Comparison of ENCODE assay signal across 8 mouse cellular contexts in the genomic region with DNA sequence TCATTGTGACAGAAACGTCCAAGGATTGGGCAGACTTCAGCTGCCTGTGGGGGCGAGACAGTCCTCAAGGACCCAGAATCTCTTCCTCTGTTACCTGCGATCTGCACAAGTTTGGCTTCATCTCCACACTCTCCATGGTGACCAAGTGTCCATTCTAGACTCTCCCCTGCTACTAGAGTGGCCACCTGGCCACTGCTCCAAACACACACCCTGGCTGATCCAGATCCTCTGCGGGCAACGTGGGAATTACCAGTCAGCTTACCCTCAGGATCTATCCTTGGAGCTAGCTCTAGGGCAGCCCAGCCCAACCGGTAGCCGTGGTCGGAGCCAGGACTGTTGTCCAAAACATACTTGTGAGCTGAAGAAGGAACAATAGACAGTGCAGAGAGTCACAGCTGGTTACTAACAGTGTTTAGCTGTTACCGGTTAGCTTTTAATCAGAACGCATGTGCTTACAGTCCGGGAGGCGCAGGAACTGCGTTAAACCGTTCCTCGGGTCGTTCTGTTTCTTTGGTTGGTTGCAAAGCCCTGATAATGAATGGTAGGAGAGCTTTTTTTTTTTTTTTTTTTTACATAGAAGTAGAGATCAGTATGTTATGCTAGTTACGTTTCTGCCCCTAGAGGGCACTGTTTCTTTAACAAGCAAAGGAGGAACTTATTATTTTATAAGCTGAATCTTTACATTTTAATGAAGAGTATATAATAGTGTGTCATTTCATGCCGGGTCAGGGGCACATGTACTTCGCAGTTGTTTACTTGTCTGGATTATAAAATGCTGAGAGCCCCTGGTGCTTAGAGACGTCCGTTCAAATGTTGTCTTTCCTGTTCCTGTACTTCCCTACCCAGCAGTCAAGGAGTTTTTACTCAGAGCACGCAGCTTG. TPM values are rescaled to one million over a fixed set of nuclear protein-coding genes. Genes with fewer than 3 reads are reported as not detected.
DNase-seq lines count a peak whose midpoint lies in the region; ATAC-seq and TF ChIP-seq lines count a peak whose summit lies in the region.

No protein-coding gene starts in this region.

- no peaks in the 10 kb centered on the region for H3K36me3 ChIP-seq in neural tube, embryonic 11.5 days (ENCODE audit: control insufficient read depth, insufficient read depth, low read length)
- H3K36me3 ChIP-seq in hindbrain, embryonic 13.5 days, result peaks cover 4% of the 10 kb centered on the region
- peaks cover 11% of the 10 kb centered on the region for H3K36me3 ChIP-seq in liver, adult 2 months (ENCODE audit: control insufficient read depth, insufficient read depth, low read length)

- H3K79me2 ChIP-seq in liver, adult 2 months (ENCODE audit: control insufficient read depth, insufficient read depth, low read length), result no peaks in the 10 kb centered on the region

- H3K4me2 ChIP-seq in neural tube, embryonic 11.5 days (ENCODE audit: low read depth), result no peak overlapping the region
- H3K4me2 ChIP-seq in hindbrain, embryonic 13.5 days, result peak overlapping the region; percentile 41

- no peaks in the 10 kb centered on the region for H3K27me3 ChIP-seq in neural tube, embryonic 11.5 days (ENCODE audit: control insufficient read depth, insufficient read depth, low read length)
- H3K27me3 ChIP-seq in hindbrain, embryonic 13.5 days, result no peaks in the 10 kb centered on the region
- H3K27me3 ChIP-seq in liver, adult 2 months (ENCODE audit: control insufficient read depth, insufficient read depth, low read length), result no peaks in the 10 kb centered on the region

- TF ChIP-seq POLR2A in liver, adult 2 months (IDR thresholded peaks at IDR 0.05; ENCODE audit: extremely low read depth, insufficient read depth, low read length), result no peak

- no peak overlapping the region for H3K9ac ChIP-seq in neural tube, embryonic 11.5 days (ENCODE audit: low read length)
- 0 out of 2 replicates have a peak overlapping the region, but pooled peaks have one; percentile 1 for H3K9ac ChIP-seq in hindbrain, embryonic 13.5 days
- H3K9ac ChIP-seq in liver, adult 2 months (ENCODE audit: low read depth, low read length), result no peak overlapping the region

- TF ChIP-seq CTCF in liver, adult 2 months (IDR thresholded peaks at IDR 0.05; ENCODE audit: low read depth, low read length), result peak; percentile 27; the same call in 1 of the 2 replicates

- DNase-seq in neural tube, embryonic 11.5 days (ENCODE audit: low spot score), result peak; percentile 27
- no peak for DNase-seq in neural tube, embryonic 10.5 days (ENCODE audit: extremely low spot score, low spot score)
- peak; percentile 66 for DNase-seq in R1 (ENCODE audit: low read depth, low spot score)
- DNase-seq in liver, adult 2 months (ENCODE audit: extremely low read depth, low read depth, low spot score), result peak; percentile 51
- DNase-seq in naive thymus-derived CD4-positive, alpha-beta T cell, adult 2 months (ENCODE audit: low read depth), result peak; percentile 57

- no peaks in the 10 kb centered on the region for H3K9me3 ChIP-seq in neural tube, embryonic 11.5 days (ENCODE audit: control insufficient read depth, low read length)
- no peaks in the 10 kb centered on the region for H3K9me3 ChIP-seq in hindbrain, embryonic 13.5 days

- no peak overlapping the region for H3K4me3 ChIP-seq in neural tube, embryonic 11.5 days (ENCODE audit: low read depth, low read length)
- H3K4me3 ChIP-seq in hindbrain, embryonic 13.5 days, result no peak overlapping the region
- no peak overlapping the region for H3K4me3 ChIP-seq in liver, adult 2 months (ENCODE audit: insufficient read depth, low read depth, low read length)

- H3K4me1 ChIP-seq in neural tube, embryonic 11.5 days (ENCODE audit: control insufficient read depth, insufficient read depth, low read length), result no peaks in the 10 kb centered on the region
- H3K4me1 ChIP-seq in hindbrain, embryonic 13.5 days (replicated peaks), result no peaks in the 10 kb centered on the region
- no peaks in the 10 kb centered on the region for H3K4me1 ChIP-seq in liver, adult 2 months (ENCODE audit: control insufficient read depth, insufficient read depth, low read length)

- 46% methylated on average over 22 of the region's 22 CpGs for WGBS in neural tube, embryonic 11.5 days
- 40% methylated on average over 22 of the region's 22 CpGs for WGBS in hindbrain, embryonic 13.5 days
- 55% methylated on average over 22 of the region's 22 CpGs for WGBS in liver, adult 2 months

- no peak for ATAC-seq in neural tube, embryonic 11.5 days (ENCODE audit: insufficient read depth, low FRiP score, low TSS enrichment)
- ATAC-seq in erythroblast, adult 5-6 weeks (replicated peaks; ENCODE audit: low FRiP score, poor library complexity, severe bottlenecking), result peak; percentile 90
- peak; percentile 49; the same call in 1 of the 2 replicates for ATAC-seq in hindbrain, embryonic 13.5 days (ENCODE audit: low FRiP score)
- no peak for ATAC-seq in monocyte, adult 5-6 weeks (replicated peaks; ENCODE audit: insufficient number of reproducible peaks, low FRiP score, low TSS enrichment, poor library complexity, severe bottlenecking)

- H3K27ac ChIP-seq in neural tube, embryonic 11.5 days (ENCODE audit: low read depth, low read length), result no peak overlapping the region
- H3K27ac ChIP-seq in hindbrain, embryonic 13.5 days, result no peak overlapping the region
- no peak overlapping the region for H3K27ac ChIP-seq in liver, adult 2 months (replicated peaks; ENCODE audit: insufficient read depth, low read depth, low read length)

RNA-seq across cellular contexts. Expression of a gene that starts 52.0 kb away (rescaled TPM):
- 11.8 and 12.6 TPM in 2 replicates for polyA plus RNA-seq in neural tube, embryonic 11.5 days (2014; fragmentation: Nextera tagmentation; extraction: Ambion mirVana)
- 17.9 and 24.7 TPM in 2 replicates for total RNA-seq in erythroblast, adult 5-6 weeks (2015; ENCODE audit: low replicate concordance)
- 28.0 and 30.0 TPM in 2 replicates for total RNA-seq in erythroblast, adult 5-6 weeks (2017; ENCODE audit: low replicate concordance)
- 15.1 and 15.2 TPM in 2 replicates for polyA plus RNA-seq in hindbrain, embryonic 13.5 days (2015; fragmentation: Nextera tagmentation; extraction: Ambion mirVana)
- 18.0 and 21.8 TPM in 2 replicates for total RNA-seq in liver, adult 2 months (2014; rRNA removed)
- 6.4 and 6.7 TPM in 2 replicates for polyA plus RNA-seq in liver, adult 2 months (2012; rRNA removed)
- total RNA-seq in monocyte, adult 5-6 weeks (2017), result 70.9 to 85.0 TPM (median 76.3 TPM) in 3 replicates

Comparison
In these comparisons a context has a peak if more than half of its experiments do, and no peak if none do; other contexts are left out.
1. ATAC-seq: peak in erythroblast, adult 5-6 weeks (single experiment) and hindbrain, embryonic 13.5 days (single experiment); none in neural tube, embryonic 11.5 days (single experiment) and monocyte, adult 5-6 weeks (single experiment).